Comparison of ENCODE assay signal across 8 mouse cellular contexts in genomic region chr19:45813263-45813662, GRCm38 (mm10). TPM values are rescaled to one million over a fixed set of nuclear protein-coding genes. Genes with fewer than 3 reads are reported as not detected.
DNase-seq lines count a peak whose midpoint lies in the region; ATAC-seq lines count a peak whose summit lies in the region.

No protein-coding gene starts in this region.

- no peak for ATAC-seq in heart, embryonic 11.5 days (replicated peaks; ENCODE audit: insufficient number of reproducible peaks, low FRiP score, low TSS enrichment)
- peak; percentile 52 for ATAC-seq in inflammation-experienced regulatory T-cells, adult 6 months
- ATAC-seq in limb, embryonic 11.5 days (ENCODE audit: insufficient number of reproducible peaks, low FRiP score, low TSS enrichment, low read depth): 0 out of 2 replicates have a peak, but pooled peaks have one; percentile 37

- H3K4me2 ChIP-seq in heart, embryonic 11.5 days: no peak overlapping the region
- no peak overlapping the region for H3K4me2 ChIP-seq in limb, embryonic 11.5 days (ENCODE audit: low read depth, severe bottlenecking)

- peaks cover 28% of the 10 kb centered on the region for H3K27me3 ChIP-seq in heart, embryonic 11.5 days (ENCODE audit: control insufficient read depth, insufficient read depth, low read length)
- peaks cover 3% of the 10 kb centered on the region for H3K27me3 ChIP-seq in limb, embryonic 11.5 days (ENCODE audit: control insufficient read depth, insufficient read depth, low read length)

- peak; percentile 76 to 94 for DNase-seq in heart, adult 18-20 months
- DNase-seq in c-Kit-positive CD71-positive TER-119-positive erythroid progenitor cells, embryonic 14.5 days (ENCODE audit: low spot score): peak; percentile 63
- peak; percentile 77 to 87 for DNase-seq in frontal cortex, postnatal 10 days (ENCODE audit: low spot score in 2 of 2)
- DNase-seq in limb, embryonic 11.5 days (ENCODE audit: low spot score): peak; percentile 86
- peak; percentile 59 to 80 for DNase-seq in natural killer cell, adult 2 months (ENCODE audit: low spot score in 2 of 2)
- DNase-seq in spleen, postnatal 36 days (ENCODE audit: low spot score in 2 of 2): peak; percentile 57 to 66

- no peak overlapping the region for H3K27ac ChIP-seq in heart, embryonic 11.5 days (ENCODE audit: low read depth, low read length)
- H3K27ac ChIP-seq in limb, embryonic 11.5 days (replicated peaks; ENCODE audit: low read depth, low read length): no peak overlapping the region

- H3K36me3 ChIP-seq in heart, embryonic 11.5 days (ENCODE audit: control insufficient read depth, insufficient read depth, low read length): no peaks in the 10 kb centered on the region
- peaks cover 2% of the 10 kb centered on the region; the same call in 1 of the 2 replicates for H3K36me3 ChIP-seq in limb, embryonic 11.5 days (ENCODE audit: control insufficient read depth, insufficient read depth, low read length)

- H3K4me3 ChIP-seq in heart, embryonic 11.5 days (ENCODE audit: low read depth, low read length): no peak overlapping the region
- H3K4me3 ChIP-seq in limb, embryonic 11.5 days (ENCODE audit: low read depth, low read length): no peak overlapping the region

- H3K9me3 ChIP-seq in heart, embryonic 11.5 days (replicated peaks; ENCODE audit: control insufficient read depth, low read length): no peaks in the 10 kb centered on the region
- H3K9me3 ChIP-seq in limb, embryonic 11.5 days (ENCODE audit: control insufficient read depth, low read length): no peaks in the 10 kb centered on the region

- H3K4me1 ChIP-seq in heart, embryonic 11.5 days (ENCODE audit: control insufficient read depth, insufficient read depth, low read length): peaks cover 22% of the 10 kb centered on the region
- peaks cover 31% of the 10 kb centered on the region for H3K4me1 ChIP-seq in limb, embryonic 11.5 days (ENCODE audit: control insufficient read depth, insufficient read depth, low read length)

- WGBS in heart, embryonic 11.5 days (ENCODE audit: insufficient replicate concordance): 5% methylated on average over 11 of the region's 11 CpGs
- WGBS in limb, embryonic 11.5 days: 9% methylated on average over 11 of the region's 11 CpGs

- H3K9ac ChIP-seq in heart, embryonic 11.5 days (ENCODE audit: low read depth, low read length): no peak overlapping the region
- no peak overlapping the region for H3K9ac ChIP-seq in limb, embryonic 11.5 days (ENCODE audit: low read length)

RNA-seq across cellular contexts. Expression of gene Kcnip2, which starts 2.6 kb away (rescaled TPM):
- total RNA-seq in heart, adult 18-20 months (2021): 100 to 1,000 TPM; 176 to 206 TPM
- polyA plus RNA-seq in heart, embryonic 11.5 days (2014; fragmentation: Nextera tagmentation; extraction: Ambion mirVana): 0.45 and 0.66 TPM in 2 replicates
- polyA plus RNA-seq in inflammation-experienced regulatory T-cells, adult 6 months (2017; shearing (Covaris generic)): 10 to 100 TPM in 2 of 3 experiments, 1 to 10 TPM in 1; 3.4 to 13.9 (median 10.1) TPM
- 0.28 and 0.67 TPM in 2 replicates for polyA plus RNA-seq in limb, embryonic 11.5 days (2014; fragmentation: Nextera tagmentation; extraction: Ambion mirVana)

RNA-seq across cellular contexts. Expression of gene Mgea5, which starts 29.6 kb away (rescaled TPM):
- total RNA-seq in heart, adult 18-20 months (2021): 10 to 100 TPM; 72.5 to 76.3 TPM
- polyA plus RNA-seq in heart, embryonic 11.5 days (2014; fragmentation: Nextera tagmentation; extraction: Ambion mirVana): 40.2 and 48.3 TPM in 2 replicates
- 100 to 1,000 TPM; 124 to 242 (median 205) TPM for polyA plus RNA-seq in inflammation-experienced regulatory T-cells, adult 6 months (2017; shearing (Covaris generic))
- polyA plus RNA-seq in limb, embryonic 11.5 days (2014; fragmentation: Nextera tagmentation; extraction: Ambion mirVana): 65.5 and 75.1 TPM in 2 replicates
